ENCODE assay signal across 27 mouse cellular contexts in the genomic region with DNA sequence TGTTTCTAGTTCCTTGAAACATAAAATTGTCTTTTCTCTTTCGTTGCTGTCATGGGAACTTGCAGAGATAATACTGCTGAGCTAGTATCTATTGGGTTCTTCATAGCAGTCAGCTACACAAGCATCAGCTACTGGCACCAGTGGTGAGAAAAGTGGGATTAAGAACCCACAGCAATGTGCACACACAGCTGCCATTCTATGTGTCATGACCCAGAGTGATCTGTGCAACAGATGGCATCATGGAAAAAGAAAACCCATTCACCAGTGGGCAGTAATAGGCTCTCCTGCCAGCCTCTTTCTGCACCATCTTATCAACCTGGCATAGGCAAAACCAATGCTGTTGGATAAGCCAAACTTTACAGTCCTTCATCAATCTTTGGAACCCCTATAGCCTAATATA.
"Had no signal": no experiment of that assay in that cellular context is flagged by ENCODE, and none has a peak within 500 bp of the region (broad histone marks: within the 10 kb centered on the region; RNA-seq: fewer than 3 reads in every experiment).

No protein-coding gene starts in this region.

- H3K4me2 ChIP-seq: limb, embryonic 12.5 days; limb, embryonic 13.5 days; limb, embryonic 15.5 days; liver, embryonic 11.5 days; liver, embryonic 12.5 days; liver, embryonic 13.5 days; liver, embryonic 15.5 days; lung, embryonic 14.5 days; lung, embryonic 15.5 days; midbrain, embryonic 11.5 days; midbrain, embryonic 12.5 days; midbrain, embryonic 13.5 days; midbrain, embryonic 15.5 days; neural tube, embryonic 12.5 days had no signal

- DNase-seq: left cerebral cortex, postnatal 4 days; liver; liver, embryonic 13.5 days; liver, postnatal 0 days; lung, adult 18-20 months; lung, adult 2 months; lung, embryonic 14.5 days; lung, postnatal 10 days; lung, postnatal 14 days; lung, postnatal 36 days; lung, postnatal 4 days; midbrain, embryonic 14.5 days had no signal

- H3K36me3 ChIP-seq: limb, embryonic 10.5 days; limb, embryonic 12.5 days; limb, embryonic 13.5 days; limb, embryonic 15.5 days; liver, embryonic 12.5 days; liver, embryonic 13.5 days; liver, embryonic 15.5 days; lung, embryonic 15.5 days; midbrain, embryonic 10.5 days; midbrain, embryonic 12.5 days; midbrain, embryonic 13.5 days; midbrain, embryonic 15.5 days; neural tube, embryonic 12.5 days had no signal

- H3K4me3 ChIP-seq: limb, embryonic 10.5 days; limb, embryonic 12.5 days; limb, embryonic 13.5 days; limb, embryonic 15.5 days; liver, embryonic 12.5 days; liver, embryonic 13.5 days; liver, embryonic 15.5 days; lung, embryonic 15.5 days; megakaryocyte, embryonic 14.5 days; midbrain, embryonic 10.5 days; midbrain, embryonic 12.5 days; midbrain, embryonic 13.5 days; midbrain, embryonic 15.5 days; neural tube, embryonic 12.5 days had no signal

- H3K27me3 ChIP-seq: limb, embryonic 12.5 days; limb, embryonic 13.5 days; limb, embryonic 15.5 days; liver, embryonic 12.5 days; liver, embryonic 13.5 days; liver, embryonic 15.5 days; lung, embryonic 15.5 days; megakaryocyte, embryonic 14.5 days; midbrain, embryonic 12.5 days; midbrain, embryonic 13.5 days; midbrain, embryonic 15.5 days; neural tube, embryonic 12.5 days had no signal
